Mouse (Mus musculus): ENCODE measurements around the gene Aktip.

GRCm38 (mm10) chr8:91069834-91070233, 129.9 kb downstream of the Aktip start, which contains the start of gene Rbl2:
- TF ChIP-seq CTCF (IDR thresholded peaks at IDR 0.05; ENCODE audit: borderline replicate concordance, extremely low read depth, insufficient read depth, insufficient read length) (no peak), POLR2A (IDR thresholded peaks at IDR 0.05; ENCODE audit: borderline replicate concordance, extremely low read depth, insufficient read depth, insufficient read length, poor library complexity, severe bottlenecking) (peak; percentile 38; the same call in 1 of the 2 replicates)

Data from brain, embryonic 14.5 days (tissue).